Mouse (Mus musculus): ENCODE results near the gene Pced1a. TPM values are rescaled to one million over a fixed set of nuclear protein-coding genes. Genes with fewer than 3 reads are reported as not detected.

Gene Pced1a
- polyA plus RNA-seq, 1 experiment from 2014 or later = 9.6 TPM

- H3K4me1 ChIP-seq (replicated peaks; ENCODE audit: control insufficient read depth, insufficient read depth, low read length) = peaks cover 4% of the 10 kb centered on the region; the same call in 1 of the 2 replicates
- DNase-seq (ENCODE audit: low spot score) (no peak), ATAC-seq (replicated peaks; ENCODE audit: low FRiP score) (no peak)
- H3K9me3 ChIP-seq (ENCODE audit: control insufficient read depth, low read length) = no peaks in the 10 kb centered on the region
- H3K4me2 ChIP-seq (ENCODE audit: low read depth, low read length, severe bottlenecking) = no peak overlapping the region
- H3K27ac ChIP-seq (ENCODE audit: low read depth, low read length) = no peak overlapping the region
- H3K4me3 ChIP-seq (ENCODE audit: low read depth, low read length) = no peak overlapping the region
- H3K9ac ChIP-seq (ENCODE audit: low read length) = no peak overlapping the region
- H3K36me3 ChIP-seq (ENCODE audit: control insufficient read depth, insufficient read depth, low read length) = peaks cover 4% of the 10 kb centered on the region; the same call in 1 of the 2 replicates
- 0 out of 2 replicates have a peak, but pooled peaks cover 2% of the 10 kb centered on the region for H3K27me3 ChIP-seq (ENCODE audit: control insufficient read depth, insufficient read depth, low read length)
Measured at GRCm38 (mm10) chr2:130448449-130448848, 23.9 kb upstream of the Pced1a start.

GRCm38 (mm10) chr2:130442162-130442561, 17.7 kb upstream of the Pced1a start:
- Histone ChIP-seq H3K4me2 (ENCODE audit: low read depth, low read length, severe bottlenecking) (no peak overlapping the region), H3K9ac (ENCODE audit: low read length) (no peak overlapping the region), H3K4me3 (ENCODE audit: low read depth, low read length) (no peak overlapping the region), H3K27ac (ENCODE audit: low read depth, low read length) (no peak overlapping the region), H3K4me1 (replicated peaks; ENCODE audit: control insufficient read depth, insufficient read depth, low read length) (no peaks in the 10 kb centered on the region), H3K9me3 (ENCODE audit: control insufficient read depth, low read length) (no peaks in the 10 kb centered on the region), H3K36me3 (ENCODE audit: control insufficient read depth, insufficient read depth, low read length) (peaks cover 17% of the 10 kb centered on the region), H3K27me3 (ENCODE audit: control insufficient read depth, insufficient read depth, low read length) (no peaks in the 10 kb centered on the region)
- 88% methylated on average over 10 of the region's 10 CpGs for WGBS
- ATAC-seq (replicated peaks; ENCODE audit: low FRiP score) (no peak), DNase-seq (ENCODE audit: low spot score) (no peak)

- WGBS = 92% methylated on average over 4 of the region's 4 CpGs
- DNase-seq (ENCODE audit: low spot score) (no peak), ATAC-seq (replicated peaks; ENCODE audit: low FRiP score) (no peak)
- no peak overlapping the region for H3K27ac ChIP-seq (ENCODE audit: low read depth, low read length)
- no peaks in the 10 kb centered on the region for H3K27me3 ChIP-seq (ENCODE audit: control insufficient read depth, insufficient read depth, low read length)
- H3K36me3 ChIP-seq (ENCODE audit: control insufficient read depth, insufficient read depth, low read length) = peaks cover 17% of the 10 kb centered on the region
- H3K4me1 ChIP-seq (replicated peaks; ENCODE audit: control insufficient read depth, insufficient read depth, low read length) = no peaks in the 10 kb centered on the region
- no peak overlapping the region for H3K9ac ChIP-seq (ENCODE audit: low read length)
- H3K4me2 ChIP-seq (ENCODE audit: low read depth, low read length, severe bottlenecking) = no peak overlapping the region
- no peak overlapping the region for H3K4me3 ChIP-seq (ENCODE audit: low read depth, low read length)
- H3K9me3 ChIP-seq (ENCODE audit: control insufficient read depth, low read length) = no peaks in the 10 kb centered on the region
Measured at GRCm38 (mm10) chr2:130439840-130440480, 15.5 kb upstream of the Pced1a start.

- H3K9ac ChIP-seq (ENCODE audit: low read length) = no peak overlapping the region
- WGBS = 91% methylated on average over 3 of the region's 3 CpGs
- DNase-seq (ENCODE audit: low spot score) (no peak), ATAC-seq (replicated peaks; ENCODE audit: low FRiP score) (no peak)
- no peak overlapping the region for H3K27ac ChIP-seq (ENCODE audit: low read depth, low read length)
- H3K4me3 ChIP-seq (ENCODE audit: low read depth, low read length) = no peak overlapping the region
- H3K27me3 ChIP-seq (ENCODE audit: control insufficient read depth, insufficient read depth, low read length) = no peaks in the 10 kb centered on the region
- no peaks in the 10 kb centered on the region for H3K4me1 ChIP-seq (replicated peaks; ENCODE audit: control insufficient read depth, insufficient read depth, low read length)
- no peaks in the 10 kb centered on the region for H3K9me3 ChIP-seq (ENCODE audit: control insufficient read depth, low read length)
- peaks cover 15% of the 10 kb centered on the region for H3K36me3 ChIP-seq (ENCODE audit: control insufficient read depth, insufficient read depth, low read length)
- H3K4me2 ChIP-seq (ENCODE audit: low read depth, low read length, severe bottlenecking) = no peak overlapping the region
Measured at GRCm38 (mm10) chr2:130438861-130439260, 14.4 kb upstream of the Pced1a start.

GRCm38 (mm10) chr2:130436769-130437168, 12.3 kb upstream of the Pced1a start:
- Histone ChIP-seq H3K27ac (ENCODE audit: low read depth, low read length) (no peak overlapping the region), H3K9ac (ENCODE audit: low read length) (no peak overlapping the region), H3K4me1 (replicated peaks; ENCODE audit: control insufficient read depth, insufficient read depth, low read length) (no peaks in the 10 kb centered on the region), H3K27me3 (ENCODE audit: control insufficient read depth, insufficient read depth, low read length) (no peaks in the 10 kb centered on the region), H3K4me3 (ENCODE audit: low read depth, low read length) (no peak overlapping the region), H3K4me2 (ENCODE audit: low read depth, low read length, severe bottlenecking) (no peak overlapping the region), H3K9me3 (ENCODE audit: control insufficient read depth, low read length) (no peaks in the 10 kb centered on the region), H3K36me3 (ENCODE audit: control insufficient read depth, insufficient read depth, low read length) (peaks cover 8% of the 10 kb centered on the region)
- 97% methylated on average over 1 of the region's 1 CpGs for WGBS
- DNase-seq (ENCODE audit: low spot score) (no peak), ATAC-seq (replicated peaks; ENCODE audit: low FRiP score) (no peak)

GRCm38 (mm10) chr2:130433152-130433551, 8.7 kb upstream of the Pced1a start:
- no peaks in the 10 kb centered on the region for H3K27me3 ChIP-seq (ENCODE audit: control insufficient read depth, insufficient read depth, low read length)
- H3K36me3 ChIP-seq (ENCODE audit: control insufficient read depth, insufficient read depth, low read length) = no peaks in the 10 kb centered on the region
- H3K9ac ChIP-seq (ENCODE audit: low read length) = no peak overlapping the region
- H3K4me3 ChIP-seq (ENCODE audit: low read depth, low read length) = no peak overlapping the region
- WGBS = 28% methylated on average over 4 of the region's 4 CpGs
- no peaks in the 10 kb centered on the region for H3K9me3 ChIP-seq (ENCODE audit: control insufficient read depth, low read length)
- no peak overlapping the region for H3K4me2 ChIP-seq (ENCODE audit: low read depth, low read length, severe bottlenecking)
- H3K27ac ChIP-seq (ENCODE audit: low read depth, low read length) = no peak overlapping the region
- DNase-seq (ENCODE audit: low spot score) = peak; percentile 58
- H3K4me1 ChIP-seq (replicated peaks; ENCODE audit: control insufficient read depth, insufficient read depth, low read length) = no peaks in the 10 kb centered on the region
- no peak for ATAC-seq (replicated peaks; ENCODE audit: low FRiP score)

- H3K4me1 ChIP-seq (replicated peaks; ENCODE audit: control insufficient read depth, insufficient read depth, low read length) = no peaks in the 10 kb centered on the region
- DNase-seq (ENCODE audit: low spot score) (no peak), ATAC-seq (replicated peaks; ENCODE audit: low FRiP score) (no peak)
- H3K9ac ChIP-seq (ENCODE audit: low read length) = no peak overlapping the region
- H3K27me3 ChIP-seq (ENCODE audit: control insufficient read depth, insufficient read depth, low read length) = no peaks in the 10 kb centered on the region
- H3K27ac ChIP-seq (ENCODE audit: low read depth, low read length) = no peak overlapping the region
- no peak overlapping the region for H3K4me2 ChIP-seq (ENCODE audit: low read depth, low read length, severe bottlenecking)
- WGBS = 88% methylated on average over 3 of the region's 3 CpGs
- no peaks in the 10 kb centered on the region for H3K9me3 ChIP-seq (ENCODE audit: control insufficient read depth, low read length)
- H3K4me3 ChIP-seq (ENCODE audit: low read depth, low read length) = no peak overlapping the region
- no peaks in the 10 kb centered on the region for H3K36me3 ChIP-seq (ENCODE audit: control insufficient read depth, insufficient read depth, low read length)
Measured at GRCm38 (mm10) chr2:130432157-130432556, 7.7 kb upstream of the Pced1a start.

GRCm38 (mm10) chr2:130430484-130430883, 6.0 kb upstream of the Pced1a start:
- Histone ChIP-seq H3K27ac (ENCODE audit: low read depth, low read length) (no peak overlapping the region), H3K9me3 (ENCODE audit: control insufficient read depth, low read length) (no peaks in the 10 kb centered on the region), H3K36me3 (ENCODE audit: control insufficient read depth, insufficient read depth, low read length) (no peaks in the 10 kb centered on the region), H3K4me1 (replicated peaks; ENCODE audit: control insufficient read depth, insufficient read depth, low read length) (no peaks in the 10 kb centered on the region), H3K4me2 (ENCODE audit: low read depth, low read length, severe bottlenecking) (no peak overlapping the region), H3K4me3 (ENCODE audit: low read depth, low read length) (no peak overlapping the region), H3K9ac (ENCODE audit: low read length) (no peak overlapping the region), H3K27me3 (ENCODE audit: control insufficient read depth, insufficient read depth, low read length) (no peaks in the 10 kb centered on the region)
- WGBS = 86% methylated on average over 3 of the region's 3 CpGs
- no peak for DNase-seq (ENCODE audit: low spot score)
- ATAC-seq (replicated peaks; ENCODE audit: low FRiP score) = no peak

GRCm38 (mm10) chr2:130429851-130430250, 5.3 kb upstream of the Pced1a start:
- no peak overlapping the region for H3K4me3 ChIP-seq (ENCODE audit: low read depth, low read length)
- DNase-seq (ENCODE audit: low spot score) = no peak
- H3K27me3 ChIP-seq (ENCODE audit: control insufficient read depth, insufficient read depth, low read length) = no peaks in the 10 kb centered on the region
- no peak overlapping the region for H3K27ac ChIP-seq (ENCODE audit: low read depth, low read length)
- 67% methylated on average over 2 of the region's 2 CpGs for WGBS
- no peak overlapping the region for H3K9ac ChIP-seq (ENCODE audit: low read length)
- no peaks in the 10 kb centered on the region for H3K9me3 ChIP-seq (ENCODE audit: control insufficient read depth, low read length)
- H3K4me2 ChIP-seq (ENCODE audit: low read depth, low read length, severe bottlenecking) = no peak overlapping the region
- H3K36me3 ChIP-seq (ENCODE audit: control insufficient read depth, insufficient read depth, low read length) = no peaks in the 10 kb centered on the region
- ATAC-seq (replicated peaks; ENCODE audit: low FRiP score) = no peak
- H3K4me1 ChIP-seq (replicated peaks; ENCODE audit: control insufficient read depth, insufficient read depth, low read length) = no peaks in the 10 kb centered on the region; the same call in 1 of the 2 replicates

Measured in forebrain, embryonic 11.5 days (tissue).